Mouse (Mus musculus): ENCODE measurements around the gene Polr2f. TPM values are rescaled to one million over a fixed set of nuclear protein-coding genes. Genes with fewer than 3 reads are reported as not detected.

The Polr2f gene
- total RNA-seq (2021), result 100 to 1,000 TPM; 137 to 143 TPM
- long read RNA-seq, experiment 1, transcript Polr2f-204 (1 exons, 1,958 nt), result minor isoform, 46 of 143 reads
- long read RNA-seq, experiment 1, transcript Polr2f-202 (2 exons, 509 nt), result minor isoform, 5 of 143 reads
- long read RNA-seq, experiment 1, transcript Polr2f-205 (5 exons, 885 nt), result major isoform, 89 of 143 reads
- long read RNA-seq, experiment 1, partial matches to known transcripts, result 0 of 143 reads
- long read RNA-seq, experiment 1, other reads (novel, unspliced or antisense), result 2 of 143 reads
- long read RNA-seq, experiment 2, transcript Polr2f-205 (5 exons, 885 nt), result major isoform, 33 of 37 reads
- long read RNA-seq, experiment 2, partial matches to known transcripts, result 2 of 37 reads
- long read RNA-seq, experiment 2, other reads (novel, unspliced or antisense), result 0 of 37 reads

- DNase-seq, result peak; percentile 95 to 96
These were observed at the start of gene Polr2f, which contains the start of gene 1700088E04Rik for GRCm38 (mm10) chr15:79140866-79141565. Gene Polr2f, plus strand, starts transcription at chr15:79141009. Gene 1700088E04Rik, minus strand, starts transcription at chr15:79141253.

DNA sequence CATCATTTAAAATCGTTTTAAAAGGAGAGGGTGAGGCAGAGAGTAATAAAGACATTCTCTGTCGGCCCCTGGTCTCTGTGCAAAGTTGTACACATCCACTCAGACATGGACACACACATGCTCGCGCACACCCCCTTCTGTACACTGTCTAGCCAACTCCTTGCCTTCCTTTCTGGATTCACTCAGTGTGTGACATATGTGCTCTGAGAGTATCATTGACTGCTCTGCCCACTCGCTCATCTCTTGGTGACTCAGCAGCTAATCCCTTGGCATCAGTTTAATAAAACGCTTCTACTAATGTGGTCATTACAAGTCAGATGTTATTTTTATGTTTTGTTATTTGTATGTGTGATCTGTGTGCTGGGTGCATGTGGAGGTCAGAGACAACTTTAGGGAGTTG, 48.5 kb upstream of the Polr2f start:
- DNase-seq, result no peak

DNA sequence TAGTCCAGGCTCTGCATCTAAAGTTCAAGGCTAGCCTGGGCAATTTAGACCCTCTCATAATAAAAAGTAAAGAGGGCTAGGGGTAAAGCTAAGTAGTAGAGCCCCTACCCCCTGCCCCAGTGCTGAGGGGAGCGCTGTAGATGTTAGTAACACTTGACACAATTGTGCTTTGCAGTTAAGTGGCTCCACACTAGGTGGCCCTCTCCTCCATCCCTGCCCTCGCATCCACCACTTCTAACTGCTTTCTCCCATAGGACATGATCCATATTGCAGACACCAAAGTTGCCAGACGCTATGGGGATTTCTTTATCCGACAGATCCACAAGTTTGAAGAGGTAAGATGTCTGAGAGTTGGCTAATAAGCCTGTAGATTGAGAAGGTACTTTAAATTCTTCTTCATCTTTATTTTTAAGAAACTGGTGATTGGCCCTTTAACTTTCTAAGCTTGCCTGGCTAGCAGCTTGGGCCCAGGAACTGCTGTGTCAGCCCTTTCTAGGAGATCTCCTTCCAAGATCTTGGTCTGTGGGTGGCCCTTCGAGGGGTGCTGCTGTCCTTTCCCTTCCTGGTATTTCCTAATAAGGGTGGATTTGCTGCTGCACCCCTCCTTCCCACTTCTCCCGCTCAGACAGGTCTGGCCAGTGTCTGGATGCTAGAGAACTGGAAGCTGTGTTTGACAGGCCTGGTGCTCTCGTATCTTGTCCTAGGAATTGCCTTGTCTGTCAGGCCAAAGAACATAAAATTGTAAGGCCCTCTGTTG, 47.5 kb upstream of the Polr2f start:
- peak; percentile 48 to 67 for DNase-seq

DNA sequence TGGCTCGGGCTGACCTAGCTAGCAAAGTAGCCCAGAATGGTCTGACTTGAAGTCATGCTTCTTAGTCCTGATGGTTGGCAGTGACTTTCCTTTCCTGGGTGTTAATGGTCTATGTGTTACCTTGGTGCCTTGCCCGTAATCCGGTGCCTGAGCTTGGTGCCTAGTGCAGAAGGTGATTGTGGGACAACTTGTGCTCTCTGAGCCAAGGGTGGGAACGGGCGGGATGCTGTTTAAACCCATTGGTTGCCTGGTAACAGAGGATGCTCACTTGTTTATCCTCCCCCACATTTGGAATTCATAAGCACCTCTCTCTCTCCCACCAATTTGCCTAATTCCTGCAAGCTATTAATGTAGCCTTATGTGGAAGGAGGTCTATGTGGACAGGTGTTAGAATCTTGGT, 45.3 kb upstream of the Polr2f start:
- no peak for DNase-seq

DNA sequence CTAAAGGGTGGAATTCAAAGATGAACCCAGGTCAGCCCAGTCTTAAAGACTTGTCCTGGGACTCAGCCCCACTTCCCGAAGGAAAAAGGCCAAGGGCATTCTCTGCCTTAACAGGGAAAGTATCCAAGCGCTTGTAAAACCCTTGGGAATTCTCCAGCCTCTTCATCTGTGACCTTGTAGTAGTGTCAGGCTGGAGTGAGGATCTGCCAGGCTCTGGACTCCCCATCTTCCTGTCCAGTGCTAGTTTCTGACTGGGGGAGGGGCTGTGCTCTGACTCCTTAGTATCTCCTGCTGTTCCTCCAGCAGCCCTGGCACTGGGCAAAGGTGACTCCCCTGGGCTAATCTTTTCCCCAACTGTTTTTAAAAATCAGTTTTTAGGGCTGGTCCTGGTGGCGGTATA, 44.3 kb upstream of the Polr2f start:
- peak; percentile 42 to 76 for DNase-seq

DNA sequence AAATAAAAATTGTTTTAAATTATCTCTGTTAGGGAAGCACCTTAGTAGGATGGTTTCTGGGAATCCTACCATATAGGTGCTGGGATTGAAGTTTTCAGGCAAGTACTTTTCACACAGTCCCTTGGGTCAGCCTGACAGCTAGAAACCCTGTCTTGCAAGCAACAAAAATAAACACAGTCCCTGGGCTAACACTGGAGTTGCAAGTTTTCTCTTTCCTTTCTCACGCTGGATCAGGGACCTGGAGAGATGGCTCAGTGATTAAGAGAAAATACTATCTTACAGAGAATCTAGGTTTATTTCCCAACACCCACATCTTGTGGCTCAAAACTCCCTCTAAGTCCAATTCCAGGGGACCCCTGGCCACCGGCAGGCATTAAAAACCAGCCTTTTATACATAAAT, 43.7 kb upstream of the Polr2f start:
- DNase-seq, result no peak

DNA sequence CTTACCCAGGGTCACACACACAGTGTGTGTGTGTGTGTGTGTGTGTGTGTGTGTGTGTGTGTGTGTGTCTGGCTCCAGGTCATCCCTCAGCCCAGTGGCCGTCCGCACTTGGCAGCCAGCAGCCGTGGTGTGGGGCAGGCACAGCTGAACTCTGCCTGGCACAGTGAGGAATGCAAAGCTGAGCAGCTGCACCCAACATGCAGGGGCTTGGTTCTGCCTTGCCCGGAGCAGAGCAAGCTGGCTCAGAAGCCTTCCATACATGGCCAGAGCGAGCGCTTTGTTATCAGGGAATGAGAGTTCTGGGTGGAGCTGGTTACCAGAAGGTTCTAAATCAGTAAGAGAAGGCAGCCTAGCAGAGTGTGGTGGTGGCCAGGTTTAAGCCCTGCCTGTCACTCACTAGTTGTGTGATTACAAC, 43.2 kb upstream of the Polr2f start:
- peak; percentile 82 to 84 for DNase-seq

DNA sequence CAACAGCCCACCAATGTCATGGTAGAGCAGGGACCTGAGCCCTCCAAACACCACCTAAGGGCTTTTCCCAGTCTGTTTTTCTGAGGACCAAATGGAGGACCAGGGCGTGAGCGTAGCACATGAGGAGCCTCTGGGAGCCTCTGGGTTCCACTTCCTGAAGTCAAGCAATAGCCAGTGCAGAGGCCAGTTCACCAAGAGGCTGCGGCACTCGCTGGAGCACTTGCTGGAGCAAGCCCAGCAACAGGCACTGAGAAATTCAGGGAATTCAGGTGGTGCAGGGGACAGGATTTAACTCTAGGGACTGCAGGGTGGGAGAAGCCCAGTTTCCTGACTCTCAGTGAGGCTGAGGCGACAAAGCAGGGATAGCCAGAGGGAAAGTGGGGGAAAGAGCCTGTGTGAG, 42.6 kb upstream of the Polr2f start:
- no peak for DNase-seq

- DNase-seq, result peak; percentile 59 to 65
These were observed 41.9 kb upstream of the Polr2f start for GRCm38 (mm10) chr15:79098868-79099267.

- peak in 1 of 2 experiments; percentile 39 for DNase-seq
These were observed 41.4 kb upstream of the Polr2f start for GRCm38 (mm10) chr15:79099456-79099855.

- no peak for DNase-seq
These were observed 40.4 kb upstream of the Polr2f start for GRCm38 (mm10) chr15:79100391-79100790.

- DNase-seq, result no peak
These were observed 39.3 kb upstream of the Polr2f start for GRCm38 (mm10) chr15:79101531-79101930.

GRCm38 (mm10) chr15:79103264-79103663, 37.5 kb upstream of the Polr2f start:
- no peak for DNase-seq

GRCm38 (mm10) chr15:79105804-79106203, 35.0 kb upstream of the Polr2f start:
- DNase-seq, result no peak

- peak; percentile 55 to 57 for DNase-seq
These were observed 32.8 kb upstream of the Polr2f start for GRCm38 (mm10) chr15:79107966-79108365.

- DNase-seq, result peak; percentile 92
These were observed 32.1 kb upstream of the Polr2f start, which contains the start of gene Micall1 for GRCm38 (mm10) chr15:79108421-79109320. Gene Micall1, plus strand, starts transcription at chr15:79108898.

DNA sequence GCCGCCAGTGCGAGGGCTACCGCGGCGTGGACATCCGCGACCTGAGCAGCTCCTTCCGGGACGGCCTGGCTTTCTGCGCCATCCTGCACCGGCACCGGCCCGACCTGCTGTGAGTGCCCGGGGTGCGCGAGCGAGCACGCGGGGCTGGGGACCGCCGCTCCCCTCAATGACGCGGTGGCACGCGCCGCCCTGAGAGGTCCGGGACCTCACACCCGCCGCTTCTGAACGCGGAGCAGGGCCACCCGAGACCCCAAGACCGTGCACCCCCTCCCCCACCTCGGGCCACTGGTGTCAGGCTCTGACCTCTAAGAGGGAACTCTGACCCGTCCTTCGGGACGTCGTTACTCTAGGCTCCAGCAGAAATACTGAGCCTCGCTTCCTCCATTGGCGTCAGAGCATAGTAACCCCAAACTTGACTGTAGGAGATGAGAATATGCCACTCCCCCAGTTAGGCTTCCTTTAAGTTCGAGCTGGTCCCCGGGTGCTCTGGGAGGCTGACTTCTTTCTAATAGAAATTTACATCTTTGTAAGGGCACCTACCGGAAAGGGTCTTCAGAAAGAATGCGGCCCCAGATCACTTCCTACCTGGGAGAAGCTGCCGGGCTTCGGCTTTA, 31.4 kb upstream of the Polr2f start:
- peak; percentile 44 to 64 for DNase-seq

GRCm38 (mm10) chr15:79110031-79110430, 30.8 kb upstream of the Polr2f start:
- DNase-seq, result no peak

- no peak for DNase-seq
These were observed 30.3 kb upstream of the Polr2f start for GRCm38 (mm10) chr15:79110528-79110927.

DNA sequence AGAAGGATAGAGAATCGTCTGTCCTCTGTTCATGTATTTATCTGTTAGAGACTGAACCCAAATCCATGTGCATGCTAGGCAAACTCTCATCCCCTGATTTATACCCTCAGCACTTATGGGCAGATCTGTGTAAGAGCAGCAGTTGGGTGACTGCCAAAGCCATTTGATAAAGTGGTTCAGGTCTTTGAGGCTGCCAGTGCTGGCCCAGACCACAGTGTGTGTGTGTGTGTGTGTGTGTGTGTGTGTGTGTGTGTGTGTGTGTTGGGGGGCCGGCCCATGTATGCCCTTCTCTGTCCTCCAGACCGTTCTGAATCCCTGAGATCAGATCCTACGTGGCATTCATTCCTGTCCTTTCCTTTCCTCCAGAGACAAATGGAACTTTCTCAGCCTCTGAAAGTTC, 29.0 kb upstream of the Polr2f start:
- DNase-seq, result peak; percentile 61 to 72

GRCm38 (mm10) chr15:79115276-79115675, 25.5 kb upstream of the Polr2f start:
- peak in 1 of 2 experiments; percentile 48 for DNase-seq
